Mouse (Mus musculus) heart, adult 9 months (tissue): ENCODE results near the gene Oog4.
"Not testable (repeated sequence)": the region's sequence is repeated elsewhere in the genome, so short reads cannot be mapped to it uniquely, and the experiment has no call there.

Source experiments
- DNase-seq, 2 experiments: peaks; one replicate each; pipeline ENCODE4 v3.0.0; 2022; ENCODE audit warnings: low spot score in 2 of 2

The Oog4 gene

GRCm38 (mm10) chr4:143450224-143450623 is at the start of gene Oog4:
Oog4 (minus strand) TSS chr4:143450324.
- no peak for DNase-seq

- not testable (repeated sequence) for DNase-seq
Observed at GRCm38 (mm10) chr4:143426770-143427169, 23.4 kb downstream of the Oog4 start.

- no peak for DNase-seq
Observed at GRCm38 (mm10) chr4:143414121-143414520, 36.0 kb downstream of the Oog4 start.

GRCm38 (mm10) chr4:143413621-143414020 is 36.5 kb downstream of the Oog4 start:
- DNase-seq: no peak

- DNase-seq: peak; percentile 92 to 94
Observed at GRCm38 (mm10) chr4:143412219-143413092, 37.7 kb downstream of the Oog4 start, which contains the start of gene Pramef8. Pramef8 (plus strand) TSS chr4:143412426.

- DNase-seq: peak in 1 of 2 experiments; percentile 17
Observed at GRCm38 (mm10) chr4:143411566-143412218, 38.4 kb downstream of the Oog4 start.

- no peak for DNase-seq
Observed at GRCm38 (mm10) chr4:143394181-143394580, 55.9 kb downstream of the Oog4 start, which contains the start of gene Pramel1. Pramel1 (plus strand) TSS chr4:143394428.

- DNase-seq: peak; percentile 11 to 15
Observed at GRCm38 (mm10) chr4:143388955-143389702, 61.0 kb downstream of the Oog4 start.
